In the genomic region with DNA sequence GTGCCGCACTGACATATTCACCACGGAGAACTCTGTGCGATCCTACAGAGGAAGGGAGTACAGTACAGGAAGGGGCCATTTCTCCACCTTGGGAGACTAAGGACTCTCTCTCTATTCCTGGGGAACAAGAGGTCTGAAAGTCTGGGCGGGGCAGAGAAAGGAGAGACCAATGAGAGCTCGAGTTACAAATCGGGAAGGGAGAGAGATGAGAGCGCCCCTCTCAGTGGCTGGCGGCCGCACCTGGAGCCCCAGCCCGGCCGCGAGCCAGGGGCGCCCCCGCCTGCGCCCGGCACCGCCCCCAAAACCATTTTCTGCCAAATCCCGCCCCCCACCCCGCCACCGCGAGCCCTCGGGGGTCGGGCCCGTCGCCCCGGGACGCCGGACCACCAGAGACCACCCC, we compare ENCODE assay signal across 8 mouse cellular contexts. TPM values are rescaled to one million over a fixed set of nuclear protein-coding genes. Genes with fewer than 3 reads are reported as not detected.
A peak's percentile ranks its signal among the peaks of the same experiment; 100 is the strongest.
DNase-seq lines count a peak whose midpoint lies in the region; ATAC-seq lines count a peak whose summit lies in the region.

No protein-coding gene starts in this region.

- intact Hi-C loops in gastrocnemius, postnatal 14 days (cut with DNase I; ENCODE audit: low total_unique reads), result no loop called here

- peak; percentile 82 for ATAC-seq in inflammation-experienced regulatory T-cells, adult 6 months
- peak; percentile 80 for ATAC-seq in megakaryocyte progenitor cell, adult 5-6 weeks (replicated peaks; ENCODE audit: poor library complexity)

- peak; percentile 94 for DNase-seq in adrenal gland, adult 2 months
- peak; percentile 94 for DNase-seq in embryo, embryonic 10.5 days (ENCODE audit: low spot score)
- DNase-seq in gastrocnemius, postnatal 14 days, result peak; percentile 81
- peak; percentile 81 to 96 for DNase-seq in left cerebral cortex, adult 9 months (ENCODE audit: low spot score in 2 of 2)
- peak; percentile 85 for DNase-seq in right cerebral cortex, postnatal 36 days (ENCODE audit: low spot score in 2 of 2)
- DNase-seq in urinary bladder, postnatal 4 days (ENCODE audit: low spot score in 2 of 2), result peak; percentile 85 to 87

RNA-seq across cellular contexts. Expression of a gene that starts 1.0 kb away (rescaled TPM):
- 10 to 100 TPM; 62.3 to 73.5 TPM for total RNA-seq in adrenal gland, adult 2 months (2021)
- polyA plus RNA-seq in adrenal gland, adult 2 months (2012; rRNA removed), result 16.8 and 29.0 TPM in 2 replicates
- 10 to 100 TPM; 65.9 to 72.2 TPM for total RNA-seq in gastrocnemius, postnatal 14 days (2021)
- 10 to 100 TPM; 26.9 to 55.5 (median 47.3) TPM for polyA plus RNA-seq in inflammation-experienced regulatory T-cells, adult 6 months (2017; shearing (Covaris generic))
- total RNA-seq in megakaryocyte progenitor cell, adult 5-6 weeks (2015), result 34.2 and 45.1 TPM in 2 replicates
- 33.5 and 75.6 TPM in 2 replicates for total RNA-seq in megakaryocyte progenitor cell, adult 5-6 weeks (2017)

RNA-seq across cellular contexts. Expression of a gene that starts 46.2 kb away (rescaled TPM):
- total RNA-seq in adrenal gland, adult 2 months (2021), result 100 to 1,000 TPM; 215 to 238 TPM
- 12.9 and 14.9 TPM in 2 replicates for polyA plus RNA-seq in adrenal gland, adult 2 months (2012; rRNA removed)
- total RNA-seq in gastrocnemius, postnatal 14 days (2021), result 10 to 100 TPM; 34.2 to 66.6 TPM
- polyA plus RNA-seq in inflammation-experienced regulatory T-cells, adult 6 months (2017; shearing (Covaris generic)), result 10 to 100 TPM; 57.3 to 89.3 (median 57.4) TPM
- total RNA-seq in megakaryocyte progenitor cell, adult 5-6 weeks (2015), result 123 and 124 TPM in 2 replicates
- total RNA-seq in megakaryocyte progenitor cell, adult 5-6 weeks (2017), result 120 and 271 TPM in 2 replicates

Comparison
In these comparisons a context has a peak if more than half of its experiments do, and no peak if none do; other contexts are left out.
1. Peak in every context shown above with its lines: DNase-seq and ATAC-seq.